Mouse (Mus musculus): ENCODE data around the gene Tsr1. TPM values are rescaled to one million over a fixed set of nuclear protein-coding genes. Genes with fewer than 3 reads are reported as not detected.

The Tsr1 gene
- polyA plus RNA-seq, 1 experiment from 2014 or later = 38.0 TPM

GRCm38 (mm10) chr11:74894619-74895018, 3.3 kb upstream of the Tsr1 start:
- no peak overlapping the region for H3K4me2 ChIP-seq (ENCODE audit: low read length)
- H3K27me3 ChIP-seq (replicated peaks; ENCODE audit: control insufficient read depth, insufficient read depth, low read length) = no peaks in the 10 kb centered on the region
- H3K9me3 ChIP-seq (ENCODE audit: control insufficient read depth, low read length) = no peaks in the 10 kb centered on the region
- no peak overlapping the region for H3K9ac ChIP-seq (replicated peaks; ENCODE audit: low read depth, low read length)
- H3K36me3 ChIP-seq (ENCODE audit: control insufficient read depth, insufficient read depth) = no peaks in the 10 kb centered on the region
- H3K4me1 ChIP-seq (replicated peaks; ENCODE audit: control insufficient read depth, insufficient read depth, low read length) = peaks cover 16% of the 10 kb centered on the region
- H3K27ac ChIP-seq (ENCODE audit: low read length) = no peak overlapping the region
- 78% methylated on average over 4 of the region's 4 CpGs for WGBS
- no peak for ATAC-seq
- H3K4me3 ChIP-seq (replicated peaks; ENCODE audit: low read length) = no peak overlapping the region

- no peaks in the 10 kb centered on the region for H3K27me3 ChIP-seq (replicated peaks; ENCODE audit: control insufficient read depth, insufficient read depth, low read length)
- ATAC-seq = peak; percentile 39
- peaks cover 18% of the 10 kb centered on the region for H3K4me1 ChIP-seq (replicated peaks; ENCODE audit: control insufficient read depth, insufficient read depth, low read length)
- H3K4me2 ChIP-seq (ENCODE audit: low read length) = peak overlapping the region; percentile 84
- peaks cover 9% of the 10 kb centered on the region; the same call in 1 of the 2 replicates for H3K36me3 ChIP-seq (ENCODE audit: control insufficient read depth, insufficient read depth)
- under 1% methylated on average over 43 of the region's 55 CpGs for WGBS
- peak overlapping the region; percentile 85 for H3K4me3 ChIP-seq (replicated peaks; ENCODE audit: low read length)
- H3K27ac ChIP-seq (ENCODE audit: low read length) = peak overlapping the region; percentile 81
- H3K9me3 ChIP-seq (ENCODE audit: control insufficient read depth, low read length) = no peaks in the 10 kb centered on the region
- peak overlapping the region; percentile 83 for H3K9ac ChIP-seq (replicated peaks; ENCODE audit: low read depth, low read length)
Observed at GRCm38 (mm10) chr11:74895980-74896900, 1.6 kb upstream of the Tsr1 start.

GRCm38 (mm10) chr11:74896901-74897677, 782 bp upstream of the Tsr1 start, which contains the start of gene Sgsm2:
Sgsm2 (minus strand) TSS chr11:74897060.
- Histone ChIP-seq H3K27ac (ENCODE audit: low read length) (peak within 1 kb of the TSS; percentile 81), H3K4me2 (ENCODE audit: low read length) (peak within 1 kb of the TSS; percentile 84), H3K9ac (replicated peaks; ENCODE audit: low read depth, low read length) (peak within 1 kb of the TSS; percentile 83), H3K36me3 (ENCODE audit: control insufficient read depth, insufficient read depth) (peaks cover 17% of the 10 kb centered on the region), H3K27me3 (replicated peaks; ENCODE audit: control insufficient read depth, insufficient read depth, low read length) (no peaks in the 10 kb centered on the region), H3K4me3 (replicated peaks; ENCODE audit: low read length) (peak within 1 kb of the TSS; percentile 85), H3K9me3 (ENCODE audit: control insufficient read depth, low read length) (no peaks in the 10 kb centered on the region), H3K4me1 (replicated peaks; ENCODE audit: control insufficient read depth, insufficient read depth, low read length) (peaks cover 18% of the 10 kb centered on the region)
- peak; percentile 81 for ATAC-seq
- WGBS = under 1% methylated on average over 69 of the region's 74 CpGs

- no peak for ATAC-seq
- peak overlapping the region; percentile 81; the same call in 1 of the 2 replicates for H3K27ac ChIP-seq (ENCODE audit: low read length)
- peak overlapping the region; percentile 85 for H3K4me3 ChIP-seq (replicated peaks; ENCODE audit: low read length)
- peaks cover 18% of the 10 kb centered on the region for H3K4me1 ChIP-seq (replicated peaks; ENCODE audit: control insufficient read depth, insufficient read depth, low read length)
- WGBS = 0% methylated on average over 7 of the region's 7 CpGs
- H3K4me2 ChIP-seq (ENCODE audit: low read length) = peak overlapping the region; percentile 84
- no peaks in the 10 kb centered on the region for H3K27me3 ChIP-seq (replicated peaks; ENCODE audit: control insufficient read depth, insufficient read depth, low read length)
- H3K9me3 ChIP-seq (ENCODE audit: control insufficient read depth, low read length) = no peaks in the 10 kb centered on the region
- peaks cover 27% of the 10 kb centered on the region for H3K36me3 ChIP-seq (ENCODE audit: control insufficient read depth, insufficient read depth)
- H3K9ac ChIP-seq (replicated peaks; ENCODE audit: low read depth, low read length) = peak overlapping the region; percentile 83
Observed at GRCm38 (mm10) chr11:74898517-74898827, 601 bp downstream of the Tsr1 start.

GRCm38 (mm10) chr11:74901555-74901954, 3.7 kb downstream of the Tsr1 start:
- ATAC-seq = no peak
- Histone ChIP-seq H3K9me3 (ENCODE audit: control insufficient read depth, low read length) (no peaks in the 10 kb centered on the region), H3K36me3 (ENCODE audit: control insufficient read depth, insufficient read depth) (peaks cover 52% of the 10 kb centered on the region), H3K4me2 (ENCODE audit: low read length) (no peak overlapping the region), H3K4me3 (replicated peaks; ENCODE audit: low read length) (no peak overlapping the region), H3K9ac (replicated peaks; ENCODE audit: low read depth, low read length) (no peak overlapping the region), H3K27ac (ENCODE audit: low read length) (no peak overlapping the region), H3K27me3 (replicated peaks; ENCODE audit: control insufficient read depth, insufficient read depth, low read length) (no peaks in the 10 kb centered on the region), H3K4me1 (replicated peaks; ENCODE audit: control insufficient read depth, insufficient read depth, low read length) (peaks cover 10% of the 10 kb centered on the region)
- 88% methylated on average over 6 of the region's 6 CpGs for WGBS

GRCm38 (mm10) chr11:74902416-74902815, 4.5 kb downstream of the Tsr1 start:
- no peaks in the 10 kb centered on the region for H3K9me3 ChIP-seq (ENCODE audit: control insufficient read depth, low read length)
- WGBS = 93% methylated on average over 5 of the region's 5 CpGs
- no peak overlapping the region for H3K4me2 ChIP-seq (ENCODE audit: low read length)

GRCm38 (mm10) chr11:74907850-74908249, 10.0 kb downstream of the Tsr1 start:
- Histone ChIP-seq H3K27ac (ENCODE audit: low read length) (no peak overlapping the region), H3K4me2 (ENCODE audit: low read length) (no peak overlapping the region), H3K36me3 (ENCODE audit: control insufficient read depth, insufficient read depth) (peaks cover 48% of the 10 kb centered on the region), H3K9ac (replicated peaks; ENCODE audit: low read depth, low read length) (no peak overlapping the region), H3K27me3 (replicated peaks; ENCODE audit: control insufficient read depth, insufficient read depth, low read length) (no peaks in the 10 kb centered on the region), H3K4me3 (replicated peaks; ENCODE audit: low read length) (no peak overlapping the region), H3K9me3 (ENCODE audit: control insufficient read depth, low read length) (no peaks in the 10 kb centered on the region), H3K4me1 (replicated peaks; ENCODE audit: control insufficient read depth, insufficient read depth, low read length) (no peaks in the 10 kb centered on the region)
- 97% methylated on average over 6 of the region's 6 CpGs for WGBS
- ATAC-seq = no peak

More at GRCm38 (mm10) chr11:74902416-74902815, 4.5 kb downstream of the Tsr1 start:
- no peak overlapping the region for H3K27ac ChIP-seq (ENCODE audit: low read length)
- ATAC-seq = no peak
- no peak overlapping the region for H3K4me3 ChIP-seq (replicated peaks; ENCODE audit: low read length)
- no peak overlapping the region for H3K9ac ChIP-seq (replicated peaks; ENCODE audit: low read depth, low read length)
- H3K27me3 ChIP-seq (replicated peaks; ENCODE audit: control insufficient read depth, insufficient read depth, low read length) = no peaks in the 10 kb centered on the region
- peaks cover 10% of the 10 kb centered on the region for H3K4me1 ChIP-seq (replicated peaks; ENCODE audit: control insufficient read depth, insufficient read depth, low read length)
- peaks cover 60% of the 10 kb centered on the region for H3K36me3 ChIP-seq (ENCODE audit: control insufficient read depth, insufficient read depth)

GRCm38 (mm10) chr11:74908618-74909399, 10.9 kb downstream of the Tsr1 start:
- H3K4me1 ChIP-seq (replicated peaks; ENCODE audit: control insufficient read depth, insufficient read depth, low read length) = no peaks in the 10 kb centered on the region
- H3K27me3 ChIP-seq (replicated peaks; ENCODE audit: control insufficient read depth, insufficient read depth, low read length) = no peaks in the 10 kb centered on the region
- WGBS = 83% methylated on average over 12 of the region's 12 CpGs
- peaks cover 42% of the 10 kb centered on the region for H3K36me3 ChIP-seq (ENCODE audit: control insufficient read depth, insufficient read depth)
- H3K9ac ChIP-seq (replicated peaks; ENCODE audit: low read depth, low read length) = no peak overlapping the region
- no peak overlapping the region for H3K4me2 ChIP-seq (ENCODE audit: low read length)
- no peak overlapping the region for H3K4me3 ChIP-seq (replicated peaks; ENCODE audit: low read length)
- H3K27ac ChIP-seq (ENCODE audit: low read length) = no peak overlapping the region
- no peak for ATAC-seq
- H3K9me3 ChIP-seq (ENCODE audit: control insufficient read depth, low read length) = no peaks in the 10 kb centered on the region
